Mouse (Mus musculus) stomach, postnatal 0 days (tissue): Measurements from ENCODE around the gene Epb41l2.
A peak's percentile ranks its signal among the peaks of the same experiment; 100 is the strongest.

Experiments
- CTCF ChIP-seq: IDR thresholded peaks from 2 replicates; pipeline ENCODE4 v1.5.1; 2016; ENCODE audit warnings: antibody characterized with exemption, low read depth, mild to moderate bottlenecking, moderate library complexity
- EP300 ChIP-seq: optimal IDR thresholded peaks from 2 replicates; pipeline ENCODE3; 2016; ENCODE audit warnings: antibody characterized with exemption

- TF ChIP-seq CTCF = peak; percentile 96
- TF ChIP-seq EP300 = no peak
Measured at GRCm38 (mm10) chr10:25488456-25488855, 128.9 kb downstream of the Epb41l2 start.
